Mouse (Mus musculus) kidney, postnatal 10 days (tissue): ENCODE results near the gene Cit.

ENCODE experiments used
- DNase-seq: peaks from one replicate; pipeline ENCODE4 v3.0.0; 2021; ENCODE audit warnings: mixed read lengths

The Cit gene

GRCm38 (mm10) chr5:116014237-116014636, 169.2 kb downstream of the Cit start:
- DNase-seq, result no peak

GRCm38 (mm10) chr5:116016542-116016941, 171.5 kb downstream of the Cit start:
- no peak for DNase-seq

- DNase-seq, result no peak
Measured at GRCm38 (mm10) chr5:116017391-116017790, 172.3 kb downstream of the Cit start.

GRCm38 (mm10) chr5:116018196-116018595, 173.1 kb downstream of the Cit start:
- no peak for DNase-seq

GRCm38 (mm10) chr5:116018784-116019183, 173.7 kb downstream of the Cit start:
- DNase-seq, result peak; percentile 78

GRCm38 (mm10) chr5:116019371-116019770, 174.3 kb downstream of the Cit start:
- peak; percentile 48 for DNase-seq

GRCm38 (mm10) chr5:116021552-116021951, 176.5 kb downstream of the Cit start:
- DNase-seq, result peak; percentile 5

GRCm38 (mm10) chr5:116022131-116022530, 177.1 kb downstream of the Cit start:
- no peak for DNase-seq

GRCm38 (mm10) chr5:116022658-116023200, 177.7 kb downstream of the Cit start:
- no peak for DNase-seq

GRCm38 (mm10) chr5:116023251-116023661, 178.2 kb downstream of the Cit start:
- DNase-seq, result peak; percentile 59

- no peak for DNase-seq
Measured at GRCm38 (mm10) chr5:116023821-116024284, 178.8 kb downstream of the Cit start.

- DNase-seq, result peak; percentile 96
Measured at GRCm38 (mm10) chr5:116024327-116024739, 179.3 kb downstream of the Cit start, which contains the start of gene Prkab1. Prkab1 (minus strand) TSS chr5:116024508.

GRCm38 (mm10) chr5:116026107-116026506, 181.0 kb downstream of the Cit start:
- no peak for DNase-seq

- no peak for DNase-seq
Measured at GRCm38 (mm10) chr5:116026561-116026960, 181.5 kb downstream of the Cit start.

GRCm38 (mm10) chr5:116029071-116029470, 184.0 kb downstream of the Cit start:
- DNase-seq, result no peak

GRCm38 (mm10) chr5:116030566-116031189, 185.6 kb downstream of the Cit start:
- DNase-seq, result peak; percentile 8

- DNase-seq, result peak; percentile 83
Measured at GRCm38 (mm10) chr5:116031190-116031577, 186.1 kb downstream of the Cit start.

GRCm38 (mm10) chr5:116036465-116036864, 191.4 kb downstream of the Cit start:
- DNase-seq, result no peak

- no peak for DNase-seq
Measured at GRCm38 (mm10) chr5:116037731-116038130, 192.7 kb downstream of the Cit start.

GRCm38 (mm10) chr5:116039706-116040105, 194.6 kb downstream of the Cit start:
- DNase-seq, result no peak

- DNase-seq, result no peak
Measured at GRCm38 (mm10) chr5:116042241-116042640, 197.2 kb downstream of the Cit start.

GRCm38 (mm10) chr5:116045581-116045980, 200.5 kb downstream of the Cit start:
- no peak for DNase-seq

- DNase-seq, result no peak
Measured at GRCm38 (mm10) chr5:116046246-116046645, 201.2 kb downstream of the Cit start.

- no peak for DNase-seq
Measured at GRCm38 (mm10) chr5:116048321-116048720, 203.2 kb downstream of the Cit start.

GRCm38 (mm10) chr5:116049821-116050220, 204.7 kb downstream of the Cit start:
- no peak for DNase-seq
